In genomic region chr10:111083338-111083737, GRCm38 (mm10) we compare ENCODE assay signal across 11 mouse cellular contexts.
DNase-seq lines count a peak whose midpoint lies in the region; ATAC-seq and TF ChIP-seq lines count a peak whose summit lies in the region.
"Had no signal": no experiment of that assay in that cellular context is flagged by ENCODE, and none has a peak within 500 bp of the region (broad histone marks: within the 10 kb centered on the region; RNA-seq: fewer than 3 reads in every experiment).

No protein-coding gene starts in this region.

- no peak overlapping the region for H3K9ac ChIP-seq in liver, postnatal 0 days (replicated peaks)
- no peak overlapping the region for H3K9ac ChIP-seq in liver, embryonic 12.5 days
- H3K9ac ChIP-seq: liver, embryonic 13.5 days had no signal

- no peak for TF ChIP-seq EP300 in liver, postnatal 0 days (IDR thresholded peaks at IDR 0.05; ENCODE audit: low read depth)

- peak; percentile 40 for TF ChIP-seq CTCF in gastrocnemius, adult 2 months (IDR thresholded peaks at IDR 0.05)
- TF ChIP-seq CTCF in liver, postnatal 0 days (IDR thresholded peaks at IDR 0.05; ENCODE audit: low read depth): peak; percentile 38
- TF ChIP-seq CTCF in cortical plate, adult 2 months (IDR thresholded peaks at IDR 0.05; ENCODE audit: extremely low read depth, insufficient read depth, low read length): peak; percentile 11; the same call in 1 of the 2 replicates

- TF ChIP-seq POLR2A in cortical plate, adult 2 months (IDR thresholded peaks at IDR 0.05; ENCODE audit: extremely low read depth, insufficient read depth, low read length): no peak

- no peak overlapping the region for H3K4me2 ChIP-seq in liver, postnatal 0 days (ENCODE audit: low read depth, low read length)
- H3K4me2 ChIP-seq in liver, embryonic 12.5 days: no peak overlapping the region
- H3K4me2 ChIP-seq: liver, embryonic 13.5 days had no signal

- DNase-seq in gastrocnemius, adult 2 months: no peak
- no peak for DNase-seq in gastrocnemius, postnatal 14 days
- DNase-seq in liver, postnatal 0 days: no peak
- peak; percentile 31 for DNase-seq in retina, embryonic 14.5 days (ENCODE audit: low spot score)
- no peak for DNase-seq in urinary bladder, postnatal 25 days (ENCODE audit: low spot score)
- DNase-seq: adrenal gland, adult 2 months; layer of hippocampus, postnatal 36 days; liver, embryonic 13.5 days; right cerebral cortex, postnatal 25 days had no signal

- H3K27ac ChIP-seq in gastrocnemius, adult 2 months: peak overlapping the region; percentile 87
- H3K27ac ChIP-seq in liver, postnatal 0 days (ENCODE audit: low read depth): no peak overlapping the region
- no peak overlapping the region for H3K27ac ChIP-seq in liver, embryonic 12.5 days
- H3K27ac ChIP-seq in cortical plate, adult 2 months (ENCODE audit: insufficient read depth, low read length): no peak overlapping the region
- H3K27ac ChIP-seq: liver, embryonic 13.5 days had no signal

- H3K27me3 ChIP-seq in liver, postnatal 0 days (ENCODE audit: insufficient read depth, low read length): no peaks in the 10 kb centered on the region
- H3K27me3 ChIP-seq in liver, embryonic 12.5 days (replicated peaks): no peaks in the 10 kb centered on the region
- H3K27me3 ChIP-seq: liver, embryonic 13.5 days had no signal

- H3K36me3 ChIP-seq in liver, postnatal 0 days (replicated peaks; ENCODE audit: insufficient read depth, low read length): no peaks in the 10 kb centered on the region
- no peaks in the 10 kb centered on the region for H3K36me3 ChIP-seq in liver, embryonic 12.5 days
- H3K36me3 ChIP-seq: liver, embryonic 13.5 days had no signal

- intact Hi-C loops in gastrocnemius, adult 2 months (cut with DNase I): loop anchor here (5.0 kb wide), 1 partner anchor 51 kb away; no protein-coding TSS in a partner anchor
- intact Hi-C loops in gastrocnemius, postnatal 14 days (cut with DNase I; ENCODE audit: low total_unique reads): loop anchor here (10.0 kb wide), 1 partner anchor 49 kb away; no protein-coding TSS in a partner anchor

- no peak overlapping the region for H3K4me3 ChIP-seq in gastrocnemius, adult 2 months
- H3K4me3 ChIP-seq in liver, postnatal 0 days (ENCODE audit: low read depth, low read length): no peak overlapping the region
- no peak overlapping the region for H3K4me3 ChIP-seq in liver, embryonic 12.5 days
- no peak overlapping the region for H3K4me3 ChIP-seq in cortical plate, adult 2 months (ENCODE audit: insufficient read depth, low read length)
- H3K4me3 ChIP-seq: liver, embryonic 13.5 days had no signal

- no peaks in the 10 kb centered on the region for H3K9me3 ChIP-seq in liver, postnatal 0 days (ENCODE audit: low read length)
- H3K9me3 ChIP-seq in liver, embryonic 12.5 days (replicated peaks): no peaks in the 10 kb centered on the region
- H3K9me3 ChIP-seq: liver, embryonic 13.5 days had no signal

- H3K4me1 ChIP-seq in liver, postnatal 0 days (ENCODE audit: insufficient read depth): no peaks in the 10 kb centered on the region
- no peaks in the 10 kb centered on the region for H3K4me1 ChIP-seq in liver, embryonic 12.5 days
- H3K4me1 ChIP-seq in cortical plate, adult 2 months (ENCODE audit: control insufficient read depth, insufficient read depth, low read length): no peaks in the 10 kb centered on the region
- H3K4me1 ChIP-seq: liver, embryonic 13.5 days had no signal

- no peak for ATAC-seq in liver, postnatal 0 days
- ATAC-seq in liver, embryonic 12.5 days: no peak

- 22% methylated on average over 4 of the region's 4 CpGs for WGBS in liver, postnatal 0 days (ENCODE audit: insufficient replicate concordance)
- 16% methylated on average over 4 of the region's 4 CpGs for WGBS in liver, embryonic 12.5 days (ENCODE audit: insufficient replicate concordance)
